Mouse (Mus musculus) stomach, embryonic 15.5 days (tissue): ENCODE results near the gene Enpp1. TPM values are rescaled to one million over a fixed set of nuclear protein-coding genes. Genes with fewer than 3 reads are reported as not detected.

Source experiments
- ATAC-seq: fragments of 200-750 bp; cut with Nextera tagmentation; 2 replicates; pipeline ENCODE4 v1.8.0; 2017; ENCODE audit warnings: low read depth, moderate number of reproducible peaks, moderate TSS enrichment; ENCODE audit not compliant: insufficient read depth, low FRiP score
- H3K27ac ChIP-seq: fragments of 300-500 bp; sonication (generic); 2 replicates; pipeline ENCODE4 v1.5.1; 2015; ENCODE audit warnings: mild to moderate bottlenecking, inconsistent platforms
- H3K27me3 ChIP-seq: fragments of 300-500 bp; sonication (generic); replicated peaks from 2 replicates; pipeline ENCODE4 v1.6.1; 2015; ENCODE audit warnings: inconsistent platforms
- H3K36me3 ChIP-seq: fragments of 300-500 bp; sonication (generic); 2 replicates; pipeline ENCODE4 v1.6.1; 2015; ENCODE audit warnings: inconsistent platforms
- H3K4me1 ChIP-seq: fragments of 300-500 bp; sonication (generic); 2 replicates; pipeline ENCODE4 v1.6.1; 2015; ENCODE audit warnings: inconsistent platforms
- H3K4me2 ChIP-seq: fragments of 300-500 bp; sonication (generic); 2 replicates; pipeline ENCODE4 v1.6.1; 2015; ENCODE audit warnings: mild to moderate bottlenecking, inconsistent platforms
- H3K4me3 ChIP-seq: fragments of 300-500 bp; sonication (generic); replicated peaks from 2 replicates; pipeline ENCODE4 v1.5.1; 2015; ENCODE audit warnings: inconsistent platforms
- H3K9ac ChIP-seq: fragments of 300-500 bp; sonication (generic); 2 replicates; pipeline ENCODE4 v1.6.1; 2015; ENCODE audit warnings: inconsistent platforms
- H3K9me3 ChIP-seq: fragments of 300-500 bp; sonication (generic); 2 replicates; pipeline ENCODE4 v1.6.1; 2016; ENCODE audit warnings: inconsistent platforms
- WGBS: fragments of 180-500 bp; shearing (Covaris S2); methylation state at CpG from one replicate; pipeline ENCODE4 v1.1.7; 2015; 5-methylcytosine and 5-hydroxymethylcytosine counted together
- polyA plus RNA-seq: library from polyadenylated mRNA; unstranded; fragments of >200 nt; fragmentation: Nextera tagmentation; extraction: Ambion mirVana; gene quantifications from 2 replicates; pipeline ENCODE4 v1.2.1, GENCODE M21; 2015

Enpp1 gene
- polyA plus RNA-seq, 1 experiment from 2014 or later = 6.1 TPM

DNA sequence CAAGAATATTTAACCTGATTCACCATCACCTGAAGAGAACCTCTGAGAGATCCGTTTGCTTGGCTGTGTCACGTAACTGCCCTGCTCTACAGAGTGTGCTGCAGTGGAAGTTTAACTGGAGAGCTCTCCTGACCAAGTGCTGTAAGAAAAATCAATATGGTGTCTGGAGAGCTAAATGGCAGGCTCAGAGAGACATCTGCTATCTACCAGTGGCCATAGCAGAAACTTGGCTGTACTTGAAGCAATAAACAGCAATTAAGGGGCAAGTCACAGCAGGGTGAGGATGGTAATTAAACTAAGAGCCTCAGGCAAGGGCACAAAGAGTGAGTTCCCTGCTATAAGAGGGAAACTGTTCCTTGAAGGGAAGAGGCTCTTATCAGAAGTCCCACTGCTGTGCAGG, 9.3 kb downstream of the Enpp1 start:
- H3K27me3 ChIP-seq = no peaks in the 10 kb centered on the region
- no peak overlapping the region for H3K9ac ChIP-seq
- H3K27ac ChIP-seq = no peak overlapping the region
- no peak overlapping the region for H3K4me2 ChIP-seq
- WGBS = 77% methylated on average over 2 of the region's 2 CpGs
- no peak for ATAC-seq
- H3K4me1 ChIP-seq = no peaks in the 10 kb centered on the region
- no peaks in the 10 kb centered on the region for H3K36me3 ChIP-seq
- no peak overlapping the region for H3K4me3 ChIP-seq
- H3K9me3 ChIP-seq = no peaks in the 10 kb centered on the region

DNA sequence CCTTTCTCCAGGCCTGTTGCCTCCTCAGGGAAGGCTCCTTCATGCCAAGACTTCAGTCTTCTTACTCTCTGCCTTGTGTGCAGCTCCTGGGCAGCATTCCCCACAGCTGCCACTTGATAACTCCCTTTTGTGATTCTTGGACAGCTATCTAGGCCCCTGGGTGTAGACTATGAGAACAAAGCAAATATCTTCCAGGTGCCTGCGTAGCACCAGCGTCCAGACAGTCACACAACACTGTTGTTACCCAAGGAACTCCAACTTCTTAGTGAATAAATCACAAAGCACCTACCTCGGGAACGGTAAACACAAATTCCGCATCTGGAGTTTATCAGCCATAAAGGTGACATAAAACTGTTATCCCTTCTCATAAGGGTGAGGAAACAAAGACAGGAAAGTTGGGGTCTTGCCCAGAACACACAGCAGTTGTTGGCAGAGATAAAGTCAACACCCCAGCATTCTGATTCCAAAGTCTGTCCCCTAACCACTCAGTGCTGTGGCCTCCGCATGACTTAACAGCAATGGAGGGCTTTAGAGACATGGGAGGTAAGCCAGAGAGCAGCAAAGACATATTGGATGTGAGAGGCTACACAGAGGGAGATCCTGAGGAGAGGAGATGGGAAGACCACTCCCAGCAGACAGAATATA, 13.7 kb downstream of the Enpp1 start:
- H3K27me3 ChIP-seq = no peaks in the 10 kb centered on the region
- ATAC-seq = peak; percentile 67; the same call in 1 of the 2 replicates
- WGBS = 42% methylated on average over 6 of the region's 6 CpGs
- no peak overlapping the region for H3K4me2 ChIP-seq
- no peak overlapping the region for H3K4me3 ChIP-seq
- no peaks in the 10 kb centered on the region for H3K36me3 ChIP-seq
- no peaks in the 10 kb centered on the region for H3K4me1 ChIP-seq
- H3K9ac ChIP-seq = no peak overlapping the region
- H3K27ac ChIP-seq = 0 out of 2 replicates have a peak overlapping the region, but pooled peaks have one; percentile 38
- no peaks in the 10 kb centered on the region for H3K9me3 ChIP-seq

DNA sequence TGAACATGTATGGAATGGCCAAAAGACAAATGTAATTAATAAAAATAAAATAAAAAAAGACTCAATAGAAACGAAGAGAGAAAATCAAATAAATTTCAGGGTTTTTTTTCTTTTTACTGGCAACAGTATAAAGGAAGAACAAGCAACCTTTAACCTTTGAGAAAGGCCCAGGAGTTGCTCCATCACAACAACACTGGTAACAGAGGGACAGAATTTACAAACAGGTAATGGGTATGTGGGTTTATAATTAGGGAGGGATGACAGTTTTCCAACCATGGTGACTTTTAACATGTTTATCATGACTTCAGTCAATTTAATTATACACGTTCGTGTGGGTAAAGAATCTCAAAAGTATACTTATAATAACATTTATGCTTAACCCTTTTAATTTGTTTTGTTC, 15.2 kb downstream of the Enpp1 start:
- Histone ChIP-seq H3K4me1 (no peaks in the 10 kb centered on the region), H3K4me2 (no peak overlapping the region), H3K9me3 (no peaks in the 10 kb centered on the region), H3K27me3 (no peaks in the 10 kb centered on the region), H3K4me3 (no peak overlapping the region), H3K27ac (no peak overlapping the region), H3K9ac (no peak overlapping the region), H3K36me3 (no peaks in the 10 kb centered on the region)
- 73% methylated on average over 3 of the region's 3 CpGs for WGBS
- no peak for ATAC-seq

DNA sequence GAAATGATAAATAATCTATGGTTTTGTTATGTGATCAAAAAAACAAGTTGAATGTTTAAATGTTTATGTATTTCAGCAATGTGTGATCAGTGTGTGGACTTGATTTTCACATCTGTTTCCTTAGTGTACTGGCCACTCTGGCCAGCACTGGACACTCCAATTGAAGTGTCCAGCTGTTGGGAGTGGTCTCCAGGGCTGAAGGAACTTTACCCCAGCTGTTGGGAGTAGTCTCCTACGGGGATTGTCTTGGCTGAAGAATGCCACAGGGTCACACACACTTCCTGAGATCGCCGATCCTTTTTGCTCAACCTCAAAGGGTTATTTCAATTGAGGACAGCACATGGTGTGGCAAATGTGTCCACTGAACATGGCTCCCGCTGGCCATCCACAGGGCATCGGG, 16.2 kb downstream of the Enpp1 start:
- Histone ChIP-seq H3K27ac (no peak overlapping the region), H3K9ac (no peak overlapping the region), H3K4me3 (no peak overlapping the region), H3K9me3 (no peaks in the 10 kb centered on the region), H3K4me2 (no peak overlapping the region), H3K27me3 (no peaks in the 10 kb centered on the region), H3K36me3 (no peaks in the 10 kb centered on the region), H3K4me1 (no peaks in the 10 kb centered on the region)
- ATAC-seq = no peak
- WGBS = 78% methylated on average over 5 of the region's 5 CpGs

DNA sequence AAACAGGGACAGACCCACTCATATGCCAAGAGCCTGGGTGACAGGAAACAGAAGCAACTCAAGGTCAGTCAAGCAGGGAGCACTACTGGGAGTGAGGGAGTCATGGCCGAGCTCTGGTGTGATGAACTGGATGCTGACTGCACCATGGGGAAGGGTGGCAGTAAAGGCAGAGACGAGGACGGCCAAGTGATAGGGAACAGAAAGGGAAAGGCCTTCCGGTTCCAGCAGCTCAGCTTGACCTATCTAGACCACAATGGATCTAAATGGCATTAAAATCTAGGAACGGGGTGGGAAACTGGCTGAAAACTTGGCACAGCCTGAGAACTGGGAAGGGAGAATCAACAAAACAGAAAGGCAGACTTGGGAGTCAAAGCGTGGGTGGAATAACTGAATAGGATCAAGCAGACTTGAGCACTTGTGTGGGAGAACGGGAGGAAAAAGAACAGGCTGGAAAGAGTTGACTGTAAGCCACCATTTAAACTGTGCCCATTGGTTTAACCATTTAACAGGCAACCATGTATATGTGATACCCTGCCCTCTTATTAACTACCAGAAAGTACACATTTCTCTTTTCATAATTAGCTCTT, 29.3 kb downstream of the Enpp1 start:
- no peak overlapping the region for H3K4me3 ChIP-seq
- H3K9ac ChIP-seq = no peak overlapping the region
- H3K36me3 ChIP-seq = no peaks in the 10 kb centered on the region
- no peaks in the 10 kb centered on the region for H3K4me1 ChIP-seq
- H3K9me3 ChIP-seq = no peaks in the 10 kb centered on the region
- no peak overlapping the region for H3K27ac ChIP-seq
- 78% methylated on average over 7 of the region's 7 CpGs for WGBS
- ATAC-seq = no peak
- H3K27me3 ChIP-seq = no peaks in the 10 kb centered on the region
- no peak overlapping the region for H3K4me2 ChIP-seq

DNA sequence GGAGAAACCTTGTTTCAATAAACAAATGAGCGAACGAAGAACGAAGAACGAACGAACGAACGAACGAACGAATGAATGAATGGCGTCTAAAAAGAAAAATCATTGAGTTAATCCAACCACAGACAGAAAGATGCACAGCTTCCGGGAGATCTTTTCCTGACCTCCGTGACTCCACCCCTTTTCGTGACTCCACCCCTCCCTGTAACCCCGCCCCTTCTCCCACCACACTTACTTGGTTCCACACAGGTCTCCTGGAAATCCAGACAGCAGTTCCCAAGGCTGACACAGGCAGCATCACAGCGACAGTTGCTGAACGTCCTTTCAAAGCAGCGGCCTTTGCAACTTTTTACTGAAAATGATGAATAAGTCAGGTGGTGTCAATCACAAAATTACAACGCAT, 34.3 kb downstream of the Enpp1 start:
- H3K27ac ChIP-seq = no peak overlapping the region
- 0 out of 2 replicates have a peak, but pooled peaks have one; percentile 22 for ATAC-seq
- WGBS = 93% methylated on average over 18 of the region's 18 CpGs
- H3K27me3 ChIP-seq = no peaks in the 10 kb centered on the region
- no peaks in the 10 kb centered on the region for H3K4me1 ChIP-seq
- H3K9me3 ChIP-seq = no peaks in the 10 kb centered on the region
- H3K4me3 ChIP-seq = no peak overlapping the region
- no peaks in the 10 kb centered on the region for H3K36me3 ChIP-seq
- H3K4me2 ChIP-seq = no peak overlapping the region
- no peak overlapping the region for H3K9ac ChIP-seq

DNA sequence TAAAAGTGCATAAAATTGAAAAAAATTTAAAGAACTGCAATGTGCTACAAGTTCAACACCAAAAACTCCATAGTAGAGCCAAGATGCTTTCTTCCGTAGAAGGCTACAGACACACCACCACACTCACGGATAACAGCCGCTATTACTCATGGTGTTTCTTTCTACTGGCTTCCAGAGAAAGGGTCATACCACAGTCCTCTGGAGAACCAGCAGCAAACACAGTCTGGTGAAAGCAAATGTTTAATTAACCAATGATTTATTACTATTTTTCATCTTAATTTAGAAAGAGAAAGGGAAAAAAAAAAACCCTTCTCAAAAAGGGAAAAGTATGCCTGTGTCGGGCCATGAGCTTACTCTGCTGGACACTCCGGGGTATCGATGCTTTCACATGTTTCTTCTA, 37.7 kb downstream of the Enpp1 start:
- 72% methylated on average over 6 of the region's 6 CpGs for WGBS
- Histone ChIP-seq H3K9ac (no peak overlapping the region), H3K4me1 (no peaks in the 10 kb centered on the region), H3K27ac (no peak overlapping the region), H3K36me3 (no peaks in the 10 kb centered on the region), H3K27me3 (no peaks in the 10 kb centered on the region), H3K9me3 (no peaks in the 10 kb centered on the region), H3K4me3 (no peak overlapping the region), H3K4me2 (no peak overlapping the region)
- no peak for ATAC-seq

DNA sequence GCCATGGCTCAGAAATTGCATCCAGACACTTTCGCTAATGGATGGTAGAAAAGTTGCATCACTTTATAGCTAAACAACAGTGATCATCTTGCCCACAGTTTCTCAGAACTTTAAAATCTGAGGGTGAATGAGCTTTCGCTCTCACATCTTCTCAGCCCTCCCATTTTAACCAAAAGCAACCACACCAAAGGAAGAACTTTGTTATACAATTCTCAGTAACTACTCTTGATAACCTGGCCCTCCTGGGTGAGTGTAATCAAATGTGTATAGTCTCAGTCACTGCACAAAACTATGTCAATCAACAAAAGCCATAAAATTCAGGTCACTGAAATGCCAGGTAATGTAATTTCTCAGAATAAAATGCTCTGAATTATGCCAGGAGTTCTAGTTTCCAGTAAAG, 39.0 kb downstream of the Enpp1 start:
- H3K4me2 ChIP-seq = no peak overlapping the region
- no peaks in the 10 kb centered on the region for H3K9me3 ChIP-seq
- ATAC-seq = no peak
- no peaks in the 10 kb centered on the region for H3K4me1 ChIP-seq
- no peak overlapping the region for H3K27ac ChIP-seq
- H3K36me3 ChIP-seq = no peaks in the 10 kb centered on the region
- H3K9ac ChIP-seq = no peak overlapping the region
- 91% methylated on average over 2 of the region's 2 CpGs for WGBS
- H3K27me3 ChIP-seq = no peaks in the 10 kb centered on the region
- no peak overlapping the region for H3K4me3 ChIP-seq

DNA sequence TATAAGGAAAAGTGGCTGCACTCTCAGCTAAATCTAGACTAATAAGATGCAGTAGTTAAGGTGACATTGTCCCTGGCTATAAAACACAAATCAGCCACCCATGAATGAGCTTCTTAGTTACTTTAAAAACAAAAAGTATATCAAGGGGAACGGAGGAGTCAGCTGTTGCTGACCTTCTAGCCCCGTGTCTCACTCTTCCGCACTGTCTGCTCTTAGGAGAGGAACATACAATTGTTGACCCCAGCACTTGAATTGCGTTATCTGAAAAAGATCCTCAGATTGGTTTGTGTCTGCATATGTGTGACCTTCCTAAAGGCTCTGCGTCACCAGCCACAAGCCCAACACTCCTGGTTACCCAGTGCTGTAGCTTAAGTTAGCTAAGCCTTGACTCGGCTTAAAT, 41.4 kb downstream of the Enpp1 start:
- Histone ChIP-seq H3K4me1 (no peaks in the 10 kb centered on the region), H3K4me3 (no peak overlapping the region), H3K27ac (no peak overlapping the region), H3K9ac (no peak overlapping the region), H3K27me3 (no peaks in the 10 kb centered on the region), H3K4me2 (no peak overlapping the region), H3K9me3 (no peaks in the 10 kb centered on the region), H3K36me3 (no peaks in the 10 kb centered on the region)
- ATAC-seq = no peak
- WGBS = 88% methylated on average over 6 of the region's 6 CpGs

DNA sequence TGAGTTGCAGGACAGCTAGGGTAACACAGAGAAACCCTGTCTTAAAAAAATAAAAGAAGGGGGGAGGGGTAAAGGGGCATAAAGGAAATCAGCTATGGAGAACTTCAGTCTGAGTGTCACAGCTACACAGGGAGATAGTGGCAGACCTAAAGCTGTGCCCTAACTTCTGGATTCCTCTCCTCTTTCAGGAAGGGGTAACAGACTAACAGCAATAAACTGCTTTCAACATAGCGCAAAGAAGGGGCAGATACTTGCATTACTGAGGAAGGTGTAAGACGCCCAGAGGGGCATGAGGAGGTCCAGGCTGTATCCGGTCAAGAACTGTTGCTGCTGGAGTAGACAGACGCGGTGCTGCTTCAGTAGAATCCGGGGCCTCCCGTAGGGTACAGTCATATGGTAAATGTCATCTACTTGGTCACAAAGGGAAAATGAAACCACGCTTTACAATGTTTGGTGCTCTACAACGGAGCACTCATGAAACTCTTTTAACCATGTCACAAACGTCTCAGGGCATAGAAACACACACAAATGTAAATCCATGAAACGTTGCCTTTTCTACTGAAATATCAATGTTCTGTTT, 60.9 kb downstream of the Enpp1 start:
- H3K9me3 ChIP-seq = no peaks in the 10 kb centered on the region
- no peaks in the 10 kb centered on the region for H3K36me3 ChIP-seq
- 85% methylated on average over 11 of the region's 11 CpGs for WGBS
- no peaks in the 10 kb centered on the region for H3K27me3 ChIP-seq
- H3K27ac ChIP-seq = no peak overlapping the region
- no peaks in the 10 kb centered on the region for H3K4me1 ChIP-seq
- H3K4me3 ChIP-seq = no peak overlapping the region
- ATAC-seq = no peak
- no peak overlapping the region for H3K9ac ChIP-seq
- H3K4me2 ChIP-seq = no peak overlapping the region

DNA sequence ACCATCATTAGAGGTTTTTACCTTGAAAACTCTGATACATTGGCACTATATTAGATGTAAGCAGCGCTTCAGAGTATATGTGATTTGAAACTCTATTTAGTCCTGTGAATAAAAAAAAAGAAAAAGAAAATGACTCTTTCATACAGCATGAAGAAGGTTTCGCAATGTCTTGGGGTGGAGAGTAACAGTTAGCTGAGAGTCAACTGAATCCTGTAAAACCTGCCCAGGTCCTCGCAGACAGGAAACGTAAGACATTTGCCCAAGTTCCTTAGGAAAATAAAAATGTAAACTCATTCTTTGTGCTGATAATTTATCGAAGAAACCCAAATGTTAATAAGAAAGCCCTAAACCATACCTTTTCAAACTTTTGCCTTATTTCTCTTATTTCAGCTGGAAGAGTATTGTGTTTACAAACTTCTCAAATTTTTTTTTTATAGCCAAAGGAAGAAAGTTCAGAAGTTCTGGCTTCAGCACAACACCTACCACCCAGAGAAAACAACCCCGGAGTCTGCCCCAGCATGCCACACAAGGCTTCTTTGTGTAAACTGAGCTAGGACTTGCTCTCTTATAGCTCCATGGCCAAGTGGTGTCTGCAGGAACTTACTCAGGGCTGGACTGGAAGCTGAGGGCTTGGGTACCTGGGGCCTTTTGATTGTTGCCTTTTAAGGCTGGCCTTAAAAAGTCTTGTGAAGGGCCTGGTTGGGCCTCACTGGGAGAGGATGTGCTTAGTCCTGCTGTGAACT, 63.8 kb downstream of the Enpp1 start:
- WGBS = 71% methylated on average over 6 of the region's 6 CpGs
- H3K9ac ChIP-seq = no peak overlapping the region

DNA sequence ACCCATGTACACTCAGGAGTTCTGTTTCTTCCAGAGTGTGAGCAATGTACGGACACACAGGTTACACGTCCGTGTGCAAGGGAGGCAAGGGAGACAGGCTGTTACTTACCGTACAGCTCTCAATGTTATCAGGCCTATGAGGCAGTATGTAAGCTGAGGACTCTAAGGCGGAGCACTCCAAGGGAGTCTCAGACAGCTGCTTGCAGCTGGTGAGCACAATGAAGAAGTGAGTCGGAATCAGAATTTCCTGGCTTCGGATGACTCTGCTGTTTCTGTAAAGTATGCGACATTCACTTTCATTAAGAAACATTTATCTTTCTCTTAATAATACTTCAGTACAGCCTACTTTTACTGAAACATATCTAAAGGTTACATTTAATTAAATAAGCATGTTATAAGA, 66.8 kb downstream of the Enpp1 start:
- H3K4me2 ChIP-seq = no peak overlapping the region
- ATAC-seq = no peak
- H3K36me3 ChIP-seq = no peaks in the 10 kb centered on the region
- no peak overlapping the region for H3K9ac ChIP-seq
- H3K27me3 ChIP-seq = no peaks in the 10 kb centered on the region
- H3K4me3 ChIP-seq = no peak overlapping the region
- no peaks in the 10 kb centered on the region for H3K9me3 ChIP-seq
- no peaks in the 10 kb centered on the region for H3K4me1 ChIP-seq
- no peak overlapping the region for H3K27ac ChIP-seq
- 64% methylated on average over 8 of the region's 8 CpGs for WGBS

More for the DNA sequence above, 63.8 kb downstream of the Enpp1 start:
- ATAC-seq = no peak
- no peaks in the 10 kb centered on the region for H3K9me3 ChIP-seq
- H3K36me3 ChIP-seq = no peaks in the 10 kb centered on the region
- H3K27ac ChIP-seq = peak overlapping the region; percentile 22; the same call in 1 of the 2 replicates
- no peaks in the 10 kb centered on the region for H3K27me3 ChIP-seq
- no peak overlapping the region for H3K4me3 ChIP-seq
- H3K4me1 ChIP-seq = no peaks in the 10 kb centered on the region
- no peak overlapping the region for H3K4me2 ChIP-seq
